Mouse (Mus musculus) midbrain, embryonic 12.5 days (tissue): ENCODE results near the gene Ispd. TPM values are rescaled to one million over a fixed set of nuclear protein-coding genes. Genes with fewer than 3 reads are reported as not detected.

Source experiments
- ATAC-seq: fragments of 200-750 bp; cut with Nextera tagmentation; 2 replicates; pipeline ENCODE4 v1.8.0; 2017; ENCODE audit warnings: low read depth, moderate TSS enrichment, moderate library complexity; ENCODE audit not compliant: low FRiP score
- H3K27ac ChIP-seq: fragments of 300-500 bp; sonication (generic); replicated peaks from 2 replicates; pipeline ENCODE4 v1.5.1; 2016; ENCODE audit warnings: mild to moderate bottlenecking
- H3K27me3 ChIP-seq: fragments of 300-500 bp; sonication (generic); 2 replicates; pipeline ENCODE4 v1.6.1; 2016; ENCODE audit warnings: mild to moderate bottlenecking
- H3K36me3 ChIP-seq: fragments of 300-500 bp; sonication (generic); 2 replicates; pipeline ENCODE4 v1.6.1; 2016
- H3K4me1 ChIP-seq: fragments of 300-500 bp; sonication (generic); 2 replicates; pipeline ENCODE4 v1.6.1; 2016
- H3K4me2 ChIP-seq: fragments of 300-500 bp; sonication (generic); replicated peaks from 2 replicates; pipeline ENCODE4 v1.6.1; 2016; ENCODE audit warnings: mild to moderate bottlenecking, moderate library complexity
- H3K4me3 ChIP-seq: fragments of 300-500 bp; sonication (generic); 2 replicates; pipeline ENCODE4 v1.5.1; 2016; ENCODE audit warnings: mild to moderate bottlenecking
- H3K9ac ChIP-seq: fragments of 300-500 bp; sonication (generic); replicated peaks from 2 replicates; pipeline ENCODE4 v1.6.1; 2016; ENCODE audit warnings: mild to moderate bottlenecking, moderate library complexity
- H3K9me3 ChIP-seq: fragments of 300-500 bp; sonication (generic); 2 replicates; pipeline ENCODE4 v1.6.1; 2016; ENCODE audit warnings: mild to moderate bottlenecking
- WGBS: fragments of 180-500 bp; shearing (Covaris S2); methylation state at CpG from one replicate; pipeline ENCODE4 v1.1.7; 2016; 5-methylcytosine and 5-hydroxymethylcytosine counted together
- polyA plus RNA-seq: library from polyadenylated mRNA; unstranded; fragments of >200 nt; fragmentation: Nextera tagmentation; extraction: Ambion mirVana; gene quantifications from 2 replicates; pipeline ENCODE4 v1.2.1, GENCODE M21; 2016

Gene Ispd
- polyA plus RNA-seq, 1 experiment from 2014 or later: 12.8 TPM

DNA sequence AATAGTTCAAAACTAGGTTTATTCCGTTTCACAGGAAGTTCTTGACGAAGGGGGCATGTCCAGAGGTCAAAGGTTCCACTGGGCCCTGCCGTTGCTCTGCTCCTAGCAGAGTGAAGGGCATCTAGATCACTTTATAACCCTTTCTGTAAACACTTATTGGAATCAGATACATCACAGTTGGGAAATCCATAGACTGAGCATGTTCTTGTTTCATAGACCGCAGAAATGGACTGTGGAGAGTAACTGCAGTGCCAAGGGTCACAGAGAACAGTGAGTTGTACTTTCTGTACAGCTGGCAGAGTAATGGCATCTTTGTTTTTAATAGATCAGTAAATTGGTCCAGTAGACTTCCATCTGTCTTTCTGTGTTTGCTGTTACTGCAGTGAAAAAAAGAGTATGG, 94.0 kb downstream of the Ispd start:
- WGBS: 84% methylated on average over 4 of the region's 4 CpGs
- no peak for ATAC-seq
- H3K4me2 ChIP-seq: no peak overlapping the region

DNA sequence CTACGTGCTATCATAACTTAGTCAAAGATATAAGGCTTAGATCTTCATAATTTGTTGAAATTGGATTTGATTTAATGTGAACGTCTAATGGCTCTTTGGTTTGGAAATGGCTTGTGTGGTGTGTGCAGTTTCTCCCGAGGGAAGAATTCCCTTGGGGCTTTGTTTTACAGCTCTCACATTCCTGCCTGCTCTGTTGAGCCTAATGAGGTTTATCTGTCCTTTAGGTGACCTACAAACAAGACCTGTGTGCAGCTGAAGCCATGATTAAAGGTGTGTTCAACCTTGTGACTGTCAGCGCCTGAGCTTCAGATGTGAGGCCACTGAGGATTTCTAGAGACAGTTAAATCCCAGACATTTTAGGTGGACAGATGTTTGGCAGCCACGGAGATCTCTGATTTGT, 95.2 kb downstream of the Ispd start:
- no peaks in the 10 kb centered on the region for H3K27me3 ChIP-seq
- H3K4me2 ChIP-seq: no peak overlapping the region
- H3K4me3 ChIP-seq: no peak overlapping the region
- no peak overlapping the region for H3K9ac ChIP-seq
- H3K36me3 ChIP-seq: no peaks in the 10 kb centered on the region
- H3K9me3 ChIP-seq: no peaks in the 10 kb centered on the region
- no peaks in the 10 kb centered on the region for H3K4me1 ChIP-seq
- no peak overlapping the region for H3K27ac ChIP-seq
- 75% methylated on average over 5 of the region's 5 CpGs for WGBS
- no peak for ATAC-seq

More for the DNA sequence above, 94.0 kb downstream of the Ispd start:
- H3K9me3 ChIP-seq: no peaks in the 10 kb centered on the region
- no peaks in the 10 kb centered on the region for H3K4me1 ChIP-seq
- no peak overlapping the region for H3K9ac ChIP-seq
- no peaks in the 10 kb centered on the region for H3K36me3 ChIP-seq
- H3K4me3 ChIP-seq: no peak overlapping the region
- H3K27ac ChIP-seq: no peak overlapping the region
- no peaks in the 10 kb centered on the region for H3K27me3 ChIP-seq

DNA sequence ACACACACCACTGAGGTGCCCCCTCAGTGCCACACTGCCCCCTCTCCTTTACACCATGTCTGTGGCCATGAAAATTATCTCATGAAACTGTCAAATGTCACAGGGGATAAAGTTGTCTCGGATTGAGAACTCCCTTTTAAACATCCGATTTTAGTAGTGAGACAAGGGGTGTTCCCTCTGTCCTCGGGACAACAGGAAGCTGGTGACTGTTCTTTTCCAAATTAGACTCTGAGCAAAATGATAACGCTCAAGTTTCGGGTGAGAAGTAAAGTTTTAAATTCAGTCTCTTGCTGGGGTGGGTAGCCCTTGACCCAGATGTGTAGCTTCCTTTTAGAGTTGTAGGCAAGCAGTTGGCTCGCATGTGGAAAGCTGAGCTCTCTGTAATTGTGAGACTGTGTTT, 96.3 kb downstream of the Ispd start:
- H3K4me2 ChIP-seq: no peak overlapping the region
- H3K36me3 ChIP-seq: no peaks in the 10 kb centered on the region
- H3K4me3 ChIP-seq: no peak overlapping the region
- ATAC-seq: no peak
- no peak overlapping the region for H3K27ac ChIP-seq
- WGBS: 80% methylated on average over 6 of the region's 6 CpGs
- H3K27me3 ChIP-seq: no peaks in the 10 kb centered on the region
- no peaks in the 10 kb centered on the region for H3K9me3 ChIP-seq
- H3K9ac ChIP-seq: no peak overlapping the region
- H3K4me1 ChIP-seq: no peaks in the 10 kb centered on the region

DNA sequence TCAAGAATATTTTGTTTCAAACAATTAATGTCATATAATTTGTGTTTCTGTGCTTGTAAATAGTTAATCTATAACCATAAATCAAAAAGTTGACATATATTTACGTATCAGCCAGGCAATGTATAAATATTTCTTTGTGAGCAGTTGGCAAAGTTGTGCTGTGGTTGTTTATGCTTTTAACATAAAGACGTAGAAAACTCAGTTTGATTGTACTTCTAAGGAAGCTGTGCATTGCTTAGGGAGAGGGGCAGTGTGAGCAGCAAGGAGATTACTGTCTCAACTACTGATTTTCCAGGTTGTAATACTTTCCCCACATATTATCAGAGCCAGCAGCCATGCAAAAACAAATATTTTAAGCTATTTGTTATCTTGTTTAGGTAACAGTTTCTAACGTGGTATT, 96.7 kb downstream of the Ispd start:
- H3K4me3 ChIP-seq: no peak overlapping the region
- no peaks in the 10 kb centered on the region for H3K36me3 ChIP-seq
- no peaks in the 10 kb centered on the region for H3K9me3 ChIP-seq
- no peak overlapping the region for H3K9ac ChIP-seq
- H3K4me1 ChIP-seq: no peaks in the 10 kb centered on the region
- H3K4me2 ChIP-seq: no peak overlapping the region
- 90% methylated on average over 3 of the region's 3 CpGs for WGBS
- no peak for ATAC-seq
- no peaks in the 10 kb centered on the region for H3K27me3 ChIP-seq
- H3K27ac ChIP-seq: no peak overlapping the region

DNA sequence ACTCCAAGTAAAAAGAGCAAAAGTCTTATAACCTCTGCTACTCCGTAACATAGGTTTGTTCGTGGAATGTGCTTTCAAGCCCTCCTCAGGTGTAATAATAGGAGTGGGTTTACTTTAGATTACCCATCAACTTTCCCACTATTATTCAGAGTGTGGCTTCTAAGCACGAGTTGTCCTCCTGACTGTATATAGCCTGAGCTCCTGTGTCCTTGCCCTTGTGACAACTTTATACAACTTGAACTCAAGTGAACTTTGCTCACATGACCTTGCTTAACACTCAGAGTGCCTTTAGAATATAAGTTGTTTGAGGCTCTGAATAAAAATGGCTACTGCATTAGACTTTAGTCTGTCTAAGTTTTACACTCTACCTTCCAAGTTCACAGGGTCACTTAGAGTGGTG, 100.5 kb downstream of the Ispd start:
- 97% methylated on average over 3 of the region's 3 CpGs for WGBS
- Histone ChIP-seq H3K4me1 (no peaks in the 10 kb centered on the region), H3K4me3 (no peak overlapping the region), H3K36me3 (no peaks in the 10 kb centered on the region), H3K9ac (no peak overlapping the region), H3K27ac (no peak overlapping the region), H3K27me3 (no peaks in the 10 kb centered on the region), H3K9me3 (no peaks in the 10 kb centered on the region), H3K4me2 (no peak overlapping the region)
- no peak for ATAC-seq

DNA sequence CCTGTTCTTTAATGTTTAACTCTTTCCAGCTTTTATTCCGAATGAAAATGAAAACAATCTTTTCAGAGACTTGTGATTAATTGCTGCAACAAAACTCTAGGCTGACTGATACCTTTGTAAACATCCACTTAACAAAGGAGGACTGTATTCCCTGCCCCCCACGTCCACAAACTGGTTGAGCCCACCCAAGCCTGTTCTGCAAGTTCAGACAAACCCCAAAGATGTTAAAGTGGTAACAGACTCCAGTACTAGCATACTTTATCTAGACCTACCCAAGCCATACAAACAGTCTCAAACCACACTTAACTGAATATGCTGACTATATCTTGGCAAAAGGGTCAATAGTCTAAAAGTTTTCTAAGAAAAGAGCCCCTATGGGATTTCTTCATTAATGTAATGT, 102.1 kb downstream of the Ispd start:
- Histone ChIP-seq H3K27ac (no peak overlapping the region), H3K4me2 (no peak overlapping the region), H3K4me1 (no peaks in the 10 kb centered on the region), H3K9me3 (no peaks in the 10 kb centered on the region), H3K9ac (no peak overlapping the region), H3K36me3 (no peaks in the 10 kb centered on the region), H3K27me3 (no peaks in the 10 kb centered on the region), H3K4me3 (no peak overlapping the region)
- 57% methylated on average over 2 of the region's 2 CpGs for WGBS
- no peak for ATAC-seq

DNA sequence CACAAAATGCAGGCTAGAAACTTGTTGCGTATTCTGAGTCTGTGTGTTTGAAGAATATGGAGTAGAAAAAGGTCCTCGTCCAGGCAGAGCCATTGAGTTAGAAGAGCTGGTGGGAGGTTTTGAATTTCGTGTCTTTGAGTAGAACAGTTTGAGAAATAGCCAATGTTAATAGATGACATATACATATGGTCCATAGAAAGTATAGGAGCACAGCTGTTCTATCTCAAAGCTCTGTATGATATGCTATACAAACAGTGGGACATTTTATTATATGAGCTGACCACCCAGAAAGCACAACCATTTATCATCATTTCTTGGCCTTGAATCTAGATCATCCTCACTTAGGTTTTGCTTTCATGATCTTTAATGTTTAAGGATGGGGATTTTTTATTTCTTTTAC, 116.3 kb downstream of the Ispd start:
- Histone ChIP-seq H3K27ac (no peak overlapping the region), H3K4me1 (no peaks in the 10 kb centered on the region), H3K9ac (no peak overlapping the region), H3K4me3 (no peak overlapping the region), H3K9me3 (no peaks in the 10 kb centered on the region), H3K27me3 (no peaks in the 10 kb centered on the region), H3K36me3 (no peaks in the 10 kb centered on the region), H3K4me2 (no peak overlapping the region)
- 84% methylated on average over 3 of the region's 3 CpGs for whole genome bisulfite sequencing
- no peak for ATAC-seq

DNA sequence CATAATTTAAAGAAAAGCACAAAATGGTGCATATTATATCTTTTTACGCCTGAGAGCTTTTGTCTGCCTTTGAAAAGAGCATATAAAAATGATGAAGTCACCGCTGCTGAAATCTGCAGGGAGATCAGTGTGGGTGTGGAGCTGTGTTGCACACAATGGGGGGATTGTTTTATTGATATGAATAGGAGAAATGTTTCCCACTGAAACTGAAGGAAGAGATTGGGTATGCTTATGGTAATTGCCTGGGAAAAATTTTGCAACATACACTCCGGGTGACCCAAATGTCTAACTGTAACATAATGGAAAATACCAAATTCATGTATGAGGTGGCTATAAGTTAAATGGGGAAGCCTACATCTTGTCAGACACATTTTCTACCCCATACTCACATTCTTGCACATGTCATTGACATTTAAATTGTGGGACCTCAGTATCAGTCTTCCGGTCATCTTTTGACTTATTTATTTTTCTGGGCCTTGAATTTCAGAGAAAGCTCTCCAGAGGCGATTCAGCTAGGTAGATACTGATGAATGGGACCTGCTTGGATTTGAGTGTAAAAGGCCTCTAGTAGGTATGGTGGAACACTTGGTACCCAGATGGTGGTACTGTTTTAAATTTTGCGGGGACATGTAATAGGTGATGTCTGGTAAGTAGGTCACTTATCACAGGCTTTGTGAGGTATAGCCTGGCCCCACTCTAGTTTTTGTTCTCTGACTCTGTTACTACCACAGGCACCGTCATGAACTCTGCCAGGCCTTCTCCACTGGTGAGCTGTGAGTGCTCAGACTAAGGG, 126.1 kb downstream of the Ispd start:
- no peaks in the 10 kb centered on the region for H3K9me3 ChIP-seq
- no peak overlapping the region for H3K4me3 ChIP-seq
- H3K9ac ChIP-seq: no peak overlapping the region
- peak; percentile 89 for ATAC-seq
- no peak overlapping the region; the same call in 1 of the 2 replicates for H3K27ac ChIP-seq
- H3K36me3 ChIP-seq: no peaks in the 10 kb centered on the region
- H3K4me1 ChIP-seq: no peaks in the 10 kb centered on the region
- no peak overlapping the region for H3K4me2 ChIP-seq
- no peaks in the 10 kb centered on the region for H3K27me3 ChIP-seq
- WGBS: 72% methylated on average over 7 of the region's 7 CpGs

DNA sequence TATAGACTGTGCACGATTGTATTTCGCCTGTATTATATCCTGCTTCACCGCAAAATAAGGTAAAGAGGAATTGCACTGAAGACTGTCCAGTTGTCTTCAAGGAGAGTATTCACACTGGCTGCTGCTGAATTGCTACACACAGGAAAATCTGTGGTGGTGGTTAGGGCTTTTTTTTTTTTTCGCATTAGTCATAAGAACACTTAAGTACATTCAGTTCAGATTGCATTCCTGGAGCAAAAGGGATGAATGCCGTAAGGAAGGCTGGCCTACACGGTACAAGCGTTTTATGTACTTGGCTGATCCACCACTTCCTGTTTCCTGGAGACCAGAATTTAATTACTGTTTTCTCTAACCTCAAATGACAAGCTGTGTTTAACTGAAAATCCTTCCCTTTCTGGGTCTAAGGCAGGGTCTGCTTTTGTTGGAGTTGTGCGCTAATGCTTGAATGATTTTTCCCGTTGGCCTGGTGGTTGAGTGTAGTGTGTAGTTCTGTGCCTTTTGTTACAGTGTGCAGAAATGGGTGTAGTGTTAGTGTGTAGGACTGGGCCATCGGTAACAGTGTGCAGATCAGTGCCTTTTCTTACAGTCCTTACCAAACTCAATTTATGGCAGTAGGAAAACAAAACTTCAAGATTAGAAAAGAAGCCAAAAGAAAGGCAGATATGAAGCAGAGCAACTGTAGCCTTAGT, 128.8 kb downstream of the Ispd start:
- WGBS: 92% methylated on average over 10 of the region's 10 CpGs
- Histone ChIP-seq H3K4me3 (no peak overlapping the region), H3K36me3 (no peaks in the 10 kb centered on the region), H3K4me2 (no peak overlapping the region), H3K27me3 (no peaks in the 10 kb centered on the region), H3K4me1 (no peaks in the 10 kb centered on the region), H3K27ac (no peak overlapping the region), H3K9ac (no peak overlapping the region), H3K9me3 (no peaks in the 10 kb centered on the region)
- ATAC-seq: no peak

DNA sequence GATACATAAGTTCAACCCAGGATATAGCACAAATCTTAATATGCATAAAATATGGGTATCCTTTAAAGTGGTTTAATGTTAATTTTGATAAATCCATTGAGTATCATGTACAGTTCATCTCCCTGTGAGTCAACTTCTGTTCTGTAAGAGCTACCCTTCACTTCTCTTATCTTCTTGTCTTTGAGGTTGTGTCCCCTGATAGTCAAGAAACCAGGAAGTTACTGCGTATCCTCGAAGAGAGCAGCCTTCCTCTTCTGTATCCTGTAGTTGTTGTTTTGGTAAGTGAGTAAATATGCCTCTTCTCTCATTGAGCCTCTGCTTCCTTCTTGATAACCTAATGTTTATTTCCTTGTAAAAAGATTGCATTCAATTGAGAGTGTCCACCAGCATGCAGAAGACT, 140.5 kb downstream of the Ispd start:
- no peak overlapping the region for H3K27ac ChIP-seq
- H3K9ac ChIP-seq: no peak overlapping the region
- no peaks in the 10 kb centered on the region for H3K27me3 ChIP-seq
- H3K4me2 ChIP-seq: no peak overlapping the region
- ATAC-seq: no peak
- no peak overlapping the region for H3K4me3 ChIP-seq
- no peaks in the 10 kb centered on the region for H3K9me3 ChIP-seq
- no peaks in the 10 kb centered on the region for H3K36me3 ChIP-seq
- WGBS: 88% methylated on average over 2 of the region's 2 CpGs
- no peaks in the 10 kb centered on the region for H3K4me1 ChIP-seq

DNA sequence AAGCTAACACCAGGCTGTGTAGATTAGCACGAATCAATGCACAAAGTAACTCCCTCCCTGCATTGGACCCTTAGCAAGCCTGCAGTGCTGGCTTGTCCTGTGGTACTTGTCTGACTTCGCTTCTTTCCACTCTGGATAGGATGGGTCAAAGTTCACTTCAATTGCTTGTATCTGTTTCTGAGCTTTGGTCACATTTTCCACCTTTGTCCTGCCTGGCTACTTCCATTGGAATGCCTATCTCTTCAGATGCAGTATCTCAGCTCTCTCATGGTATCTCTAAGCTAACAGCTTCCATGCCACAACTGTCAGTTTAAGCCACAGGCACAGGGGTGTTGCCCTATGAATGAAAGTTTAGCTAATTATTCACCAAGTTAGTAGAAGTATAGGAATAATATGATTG, 142.3 kb downstream of the Ispd start:
- 83% methylated on average over 2 of the region's 2 CpGs for WGBS
- H3K9me3 ChIP-seq: no peaks in the 10 kb centered on the region
- H3K27me3 ChIP-seq: no peaks in the 10 kb centered on the region
- H3K4me1 ChIP-seq: no peaks in the 10 kb centered on the region
- no peak overlapping the region for H3K4me2 ChIP-seq
- no peak overlapping the region for H3K27ac ChIP-seq
- ATAC-seq: no peak
- no peaks in the 10 kb centered on the region for H3K36me3 ChIP-seq
- no peak overlapping the region for H3K9ac ChIP-seq
- no peak overlapping the region for H3K4me3 ChIP-seq

DNA sequence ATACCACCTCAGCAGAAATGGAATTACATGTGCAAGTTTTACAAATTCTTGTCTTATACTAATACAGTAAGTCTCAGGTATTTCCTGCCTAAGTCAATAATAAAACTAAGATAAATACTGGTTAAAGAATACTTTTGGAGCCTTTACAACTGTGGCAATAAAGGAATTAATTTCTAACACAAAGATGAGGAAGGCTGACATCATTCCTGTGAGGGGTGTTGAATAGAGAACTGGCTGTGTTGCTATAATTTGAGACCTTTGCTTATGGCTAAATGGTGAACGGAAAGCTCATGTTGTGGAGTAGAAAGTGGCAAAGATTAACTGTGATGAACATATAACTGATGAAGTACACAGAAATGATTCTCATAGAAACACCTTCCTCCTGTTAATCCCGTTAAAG, 149.7 kb downstream of the Ispd start:
- H3K27ac ChIP-seq: no peak overlapping the region
- H3K4me2 ChIP-seq: no peak overlapping the region
- no peaks in the 10 kb centered on the region for H3K9me3 ChIP-seq
- 69% methylated on average over 2 of the region's 2 CpGs for WGBS
- H3K27me3 ChIP-seq: no peaks in the 10 kb centered on the region
- no peaks in the 10 kb centered on the region for H3K36me3 ChIP-seq
- H3K9ac ChIP-seq: no peak overlapping the region
- H3K4me1 ChIP-seq: no peaks in the 10 kb centered on the region
- H3K4me3 ChIP-seq: no peak overlapping the region
- no peak for ATAC-seq
